Mouse (Mus musculus) spleen, adult 2 months (tissue): ENCODE results near the gene Uqcr11.

Source experiments
- CTCF ChIP-seq: fragments of 200-500 bp; IDR thresholded peaks from 2 replicates; pipeline ENCODE4 v1.5.1; 2011; ENCODE audit warnings: mild to moderate bottlenecking, inconsistent platforms; ENCODE audit not compliant: insufficient read depth, insufficient read length, insufficient replicate concordance; ENCODE audit errors: extremely low read depth
- POLR2A ChIP-seq: fragments of 200-500 bp; IDR thresholded peaks from 2 replicates; pipeline ENCODE4 v1.6.1; 2011; ENCODE audit warnings: low read depth, low read length, inconsistent platforms

- TF ChIP-seq CTCF = no peak
- TF ChIP-seq POLR2A = no peak
Observed at GRCm38 (mm10) chr10:80357994-80358639, 48.5 kb downstream of the Uqcr11 start.
